Mouse (Mus musculus) spleen, adult 18-20 months (tissue): ENCODE data around the gene Ugt2a1.
"Not testable (repeated sequence)": the region's sequence is repeated elsewhere in the genome, so short reads cannot be mapped to it uniquely, and the experiment has no call there.

Experiments used
- DNase-seq, 2 experiments: peaks; one replicate each; pipeline ENCODE4 v3.0.0; 2022; ENCODE audit warnings: mixed read lengths in 2 of 2

Ugt2a1 gene

DNA sequence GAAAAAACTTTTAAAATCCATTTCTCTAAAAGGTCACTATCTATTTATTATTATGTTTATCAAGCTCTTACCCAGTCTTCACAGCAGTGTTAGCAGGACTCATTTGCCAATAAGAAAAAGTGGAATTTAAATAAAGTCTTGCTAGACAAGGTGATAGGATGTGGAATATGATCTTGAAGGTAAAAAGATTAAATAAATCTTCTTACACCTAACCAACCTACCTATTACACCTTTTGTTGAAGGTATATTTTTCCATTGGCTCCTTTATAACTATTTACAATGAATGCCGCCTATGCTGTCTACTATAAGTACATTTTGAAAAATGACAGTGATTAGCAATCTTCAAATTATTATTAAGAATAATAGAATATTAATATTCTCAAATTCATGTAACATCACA, at the start of gene Ugt2a1:
Gene Ugt2a1 (minus strand): TSS at position 101 of the 400 bp plus-strand sequence.
- DNase-seq = no peak

DNA sequence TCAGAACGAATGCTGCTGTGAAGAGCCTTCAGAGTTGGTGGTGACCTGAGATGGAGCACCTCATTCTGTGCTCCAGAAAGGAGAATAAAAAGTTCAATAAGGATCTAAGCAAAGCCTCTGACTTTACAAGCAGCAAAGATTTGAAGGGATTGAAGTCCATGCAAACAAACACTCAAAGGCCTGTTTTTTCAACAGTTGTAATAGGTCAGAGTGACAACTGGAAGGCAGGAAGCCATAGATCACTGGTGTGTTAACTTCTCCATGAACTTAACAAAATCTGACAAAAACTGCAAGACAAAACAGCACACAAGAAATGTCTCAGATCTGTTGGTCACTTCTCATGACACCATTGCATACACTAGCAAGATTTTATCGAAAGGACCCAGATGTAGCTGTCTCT, 47.4 kb upstream of the Ugt2a1 start, which contains the start of gene Sult1b1:
Gene Sult1b1 (minus strand): TSS at position 85 of the 400 bp plus-strand sequence.
- DNase-seq = no peak

DNA sequence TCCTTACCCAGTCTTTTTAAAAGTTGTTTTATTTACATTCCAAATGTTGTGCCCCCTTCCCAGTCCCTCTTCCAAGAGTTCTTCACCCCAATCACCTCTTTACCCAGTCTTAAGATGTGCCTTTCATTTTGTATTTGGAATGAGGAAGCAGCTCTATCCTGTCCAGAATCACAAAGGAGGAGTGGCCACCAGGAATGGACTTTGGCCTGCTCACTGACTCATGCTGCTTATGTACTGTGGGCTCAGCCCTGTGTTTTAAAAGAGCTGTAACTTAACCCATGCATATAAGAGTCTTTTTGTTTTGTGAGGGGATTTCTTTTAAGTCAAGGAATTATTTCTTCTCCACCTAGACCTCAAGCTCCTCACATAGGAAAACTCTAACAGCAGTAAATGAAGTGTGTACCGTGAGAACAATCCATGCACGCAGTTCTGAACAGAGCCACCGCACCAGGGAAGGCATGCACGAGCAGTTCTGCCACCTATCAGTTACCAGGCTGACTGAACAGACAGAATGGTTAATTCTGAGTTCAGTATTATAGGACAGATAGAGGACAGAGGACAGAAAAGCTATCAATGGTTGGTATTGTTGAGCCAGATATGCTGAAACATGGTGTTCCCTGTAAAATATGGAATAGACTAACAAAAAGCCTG, 45.4 kb upstream of the Ugt2a1 start:
- no peak for DNase-seq

DNA sequence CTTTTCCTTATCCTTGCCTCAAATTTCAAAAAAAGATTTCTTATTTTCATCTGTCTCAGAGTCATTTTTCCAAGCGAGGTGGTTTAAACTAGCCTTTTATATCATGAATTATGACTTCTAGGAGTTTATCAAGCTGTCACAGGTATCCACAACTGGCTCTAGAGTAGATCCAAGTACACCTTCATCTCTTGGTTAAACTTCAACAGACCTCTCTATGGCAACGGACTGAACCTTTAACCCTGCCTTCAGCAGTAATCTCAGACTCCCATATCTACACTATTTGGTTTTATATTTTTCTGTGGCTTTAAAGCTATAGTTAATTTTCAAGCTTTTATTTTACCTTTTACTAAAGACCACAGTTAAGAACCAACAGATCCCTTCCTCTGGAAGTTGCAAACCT, 41.6 kb upstream of the Ugt2a1 start:
- DNase-seq = no peak

DNA sequence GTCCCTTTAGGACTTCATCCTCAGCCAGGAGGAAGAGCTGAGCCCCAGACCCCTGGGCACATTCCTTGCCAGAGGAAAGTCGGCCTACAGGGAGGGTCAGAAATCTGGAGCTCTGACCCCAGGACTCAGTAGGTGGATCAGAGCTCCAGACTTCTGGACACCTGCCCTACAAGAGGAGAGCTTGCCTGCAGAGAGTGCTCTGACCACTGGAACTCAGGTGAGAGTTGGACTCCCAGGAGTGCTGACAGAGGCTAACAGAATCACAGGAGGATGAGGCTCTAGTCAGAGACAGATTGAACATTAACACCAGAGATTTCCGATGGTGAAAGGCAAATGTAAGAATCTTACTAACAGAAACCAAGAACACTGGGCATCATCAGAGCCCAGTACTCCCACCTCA, 32.9 kb upstream of the Ugt2a1 start:
- DNase-seq = not testable (repeated sequence)

DNA sequence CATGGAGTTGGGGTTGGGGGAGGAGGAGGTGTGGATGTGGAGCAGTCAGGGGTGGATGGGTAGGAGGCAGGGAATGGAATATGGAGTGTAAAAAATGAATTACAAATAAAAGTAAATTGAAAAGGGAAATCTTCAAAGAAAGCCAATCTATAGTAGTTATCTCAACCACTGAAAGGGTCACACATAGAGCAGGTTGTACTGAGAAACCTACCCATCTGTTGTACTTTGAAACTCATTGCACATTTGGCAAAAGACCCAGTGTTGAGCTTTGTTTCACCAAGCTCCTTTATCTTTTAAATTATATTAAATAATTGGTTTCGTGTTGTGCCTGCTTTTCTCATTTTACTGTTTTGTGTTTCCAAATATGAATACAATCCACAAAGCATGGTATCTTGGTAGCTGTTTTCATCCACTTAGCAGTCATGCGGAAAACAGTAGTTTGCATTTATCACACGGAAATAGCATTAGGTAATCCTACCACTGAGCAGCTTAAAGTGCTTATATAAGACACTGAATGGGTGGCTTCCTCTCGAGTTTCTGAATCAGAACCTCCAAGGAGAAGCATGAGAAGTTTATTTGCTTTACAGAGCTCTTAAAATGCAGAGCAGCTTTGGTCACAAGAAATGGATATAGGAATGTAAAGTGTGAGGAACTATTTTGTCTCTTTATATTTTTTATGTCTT, 15.2 kb upstream of the Ugt2a1 start:
- DNase-seq = no peak

DNA sequence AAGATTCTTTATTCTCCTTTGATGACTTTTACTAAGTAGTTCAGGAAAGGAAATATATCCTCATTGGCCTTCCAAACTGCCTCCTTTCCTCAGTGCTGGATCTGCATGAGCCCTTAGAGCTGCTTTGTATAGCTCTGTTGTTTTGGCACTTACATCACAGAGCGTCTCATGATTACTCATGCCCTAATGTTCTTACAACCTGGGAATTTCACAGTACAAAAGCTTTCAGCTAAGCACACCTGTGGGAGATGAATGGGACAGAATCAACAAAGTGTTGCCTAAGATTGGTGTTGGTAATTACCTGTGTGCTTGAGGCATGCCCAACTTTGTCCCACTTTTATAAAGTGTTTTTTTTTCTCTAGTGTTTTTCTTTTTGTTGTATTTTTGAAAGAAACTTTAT, 12.0 kb upstream of the Ugt2a1 start:
- DNase-seq = no peak

DNA sequence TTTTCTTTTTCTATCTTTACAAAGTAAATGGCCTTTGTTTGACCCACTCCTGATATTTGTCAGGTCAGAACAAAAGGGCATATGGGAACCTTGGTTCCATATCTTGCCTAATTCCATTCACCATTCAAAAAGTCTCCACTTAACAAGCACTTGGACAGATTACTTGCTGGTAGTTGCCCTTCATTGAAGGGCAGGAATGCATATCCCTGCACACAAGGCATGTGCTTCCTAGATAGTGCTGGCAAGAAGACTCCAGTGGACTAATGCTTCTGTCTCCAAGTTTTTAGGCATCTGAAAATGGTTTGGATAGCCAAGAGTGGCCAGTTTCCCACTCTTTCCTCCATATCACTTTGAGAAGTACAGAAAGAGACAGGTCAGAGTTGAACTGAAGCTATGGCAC, 8.7 kb upstream of the Ugt2a1 start:
- DNase-seq = no peak

DNA sequence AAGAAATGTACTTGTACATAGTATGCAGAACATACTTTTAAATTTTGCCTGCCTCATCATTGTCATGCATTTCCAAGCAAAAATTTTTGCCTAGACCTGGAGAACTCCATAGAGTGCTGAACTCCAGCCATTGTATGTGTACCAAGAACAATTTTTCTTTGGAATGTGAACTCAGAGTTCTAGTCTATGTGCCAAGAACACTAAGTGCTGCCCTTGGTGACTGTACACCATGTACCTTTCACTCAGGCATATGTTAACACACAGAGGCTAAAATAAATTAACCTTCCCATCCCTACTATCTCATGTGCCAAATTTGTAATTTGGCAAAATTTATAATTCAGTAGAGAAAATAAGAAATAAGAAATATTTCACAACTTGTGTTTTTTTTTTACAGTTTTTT, 8.3 kb upstream of the Ugt2a1 start:
- DNase-seq = no peak

DNA sequence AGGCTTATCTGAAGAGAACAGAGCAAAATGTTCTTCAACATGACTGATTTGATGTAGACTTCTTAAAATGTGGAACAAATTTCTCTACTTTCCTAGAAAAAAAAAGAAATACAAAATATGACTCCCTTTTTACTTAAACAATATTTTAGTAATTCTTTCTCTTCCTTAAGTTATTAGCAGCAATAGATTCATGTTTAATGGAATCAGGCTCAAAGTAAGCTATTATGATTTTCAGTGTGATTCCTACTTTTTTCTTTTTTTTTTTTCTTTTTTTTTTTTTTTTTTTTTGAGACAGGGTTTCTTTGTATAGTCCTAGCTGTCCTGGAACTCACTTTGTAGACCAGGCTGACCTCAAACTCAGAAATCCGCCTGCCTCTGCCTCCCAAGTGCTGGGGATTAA, 4.0 kb downstream of the Ugt2a1 start, which contains the start of gene Gm43638:
Gene Gm43638 (minus strand): TSS at position 101 of the 400 bp plus-strand sequence.
- DNase-seq = not testable (repeated sequence)

DNA sequence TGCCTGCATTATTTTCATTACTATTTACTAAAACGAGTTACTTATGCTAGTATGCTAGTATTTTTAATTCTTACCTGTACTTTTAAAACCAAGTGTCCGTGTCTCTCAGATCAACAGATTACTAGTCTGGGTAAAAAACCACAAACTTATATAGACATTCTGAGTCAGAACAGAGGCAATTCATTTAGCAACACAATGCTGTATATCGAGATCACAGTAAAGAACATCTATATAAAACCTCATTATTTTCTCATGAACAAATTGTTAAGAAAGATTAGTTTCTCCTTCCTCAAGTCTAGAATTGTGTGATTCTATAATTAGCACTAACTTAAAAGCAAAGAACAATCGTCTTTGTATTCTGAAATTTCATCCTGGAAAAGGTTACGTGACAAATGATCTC, 8.5 kb downstream of the Ugt2a1 start, which contains the start of gene Ugt2a2:
Gene Ugt2a2 (minus strand): TSS at position 101 of the 400 bp plus-strand sequence.
- DNase-seq = no peak

DNA sequence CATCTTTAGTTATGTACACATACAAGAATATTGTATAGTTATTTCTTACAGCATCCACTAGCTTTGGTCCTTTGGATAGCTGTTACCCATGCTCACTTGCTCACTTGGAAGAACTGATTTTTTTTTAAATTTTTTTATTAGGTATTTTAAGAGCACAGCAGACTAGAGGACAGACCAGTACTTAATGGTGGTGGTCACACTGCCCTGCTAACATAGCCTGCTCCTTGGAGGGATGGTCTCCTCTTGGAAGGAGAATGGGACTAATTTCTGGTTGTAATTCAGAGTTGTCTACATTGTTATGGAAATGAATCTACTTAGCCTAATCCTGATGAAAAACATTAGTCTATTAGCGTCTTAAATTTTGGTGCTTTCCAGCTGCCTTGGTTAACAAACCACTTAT, 31.9 kb downstream of the Ugt2a1 start:
- no peak for DNase-seq

DNA sequence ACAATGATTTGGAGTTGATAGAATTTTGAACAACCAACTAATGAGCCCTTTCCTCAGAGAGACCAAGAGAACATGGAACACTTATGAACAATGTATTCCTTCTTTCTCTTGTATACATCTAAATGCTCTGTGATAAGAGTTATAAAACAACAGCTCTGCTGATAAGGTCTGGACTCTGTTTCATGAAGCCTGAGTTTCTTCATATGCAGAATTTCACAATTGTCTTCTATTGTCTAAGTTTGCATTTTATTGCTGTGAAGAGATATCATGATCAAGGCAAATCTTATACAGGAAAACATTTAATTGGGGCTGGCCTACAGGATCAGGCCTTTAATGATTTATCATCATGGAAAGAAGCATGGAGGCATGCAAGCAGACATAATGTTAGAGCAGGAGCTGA, 33.0 kb downstream of the Ugt2a1 start:
- no peak for DNase-seq

DNA sequence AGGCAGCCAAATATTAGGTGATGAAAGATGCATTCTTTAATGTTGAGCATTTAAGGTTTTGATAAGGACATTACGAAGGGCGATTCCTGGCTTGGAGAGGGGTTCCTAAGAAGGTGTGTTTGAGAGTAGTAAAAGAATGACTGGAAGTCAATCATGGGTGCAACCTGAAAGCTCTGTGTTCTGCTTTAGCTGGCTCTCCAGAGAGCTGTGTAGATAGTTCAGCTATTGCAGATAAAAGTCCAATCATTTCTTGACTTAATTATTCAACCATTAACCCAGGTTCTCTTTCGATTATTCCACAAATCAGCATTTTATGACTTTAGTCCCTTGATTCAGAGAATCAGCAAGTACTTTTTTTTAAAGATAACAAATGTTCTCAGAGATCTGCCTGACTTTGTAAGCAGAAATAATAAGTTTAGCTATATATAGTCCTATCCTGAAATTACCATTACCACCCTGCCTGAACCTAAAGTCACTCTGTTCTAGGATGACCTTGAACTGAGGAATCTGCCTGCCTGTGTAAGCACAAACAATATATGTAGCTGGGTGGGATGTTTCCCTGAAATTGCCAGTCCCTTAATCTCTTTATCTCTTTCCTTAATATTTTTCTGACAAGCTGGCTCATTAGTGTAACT, 34.3 kb downstream of the Ugt2a1 start:
- DNase-seq = no peak

DNA sequence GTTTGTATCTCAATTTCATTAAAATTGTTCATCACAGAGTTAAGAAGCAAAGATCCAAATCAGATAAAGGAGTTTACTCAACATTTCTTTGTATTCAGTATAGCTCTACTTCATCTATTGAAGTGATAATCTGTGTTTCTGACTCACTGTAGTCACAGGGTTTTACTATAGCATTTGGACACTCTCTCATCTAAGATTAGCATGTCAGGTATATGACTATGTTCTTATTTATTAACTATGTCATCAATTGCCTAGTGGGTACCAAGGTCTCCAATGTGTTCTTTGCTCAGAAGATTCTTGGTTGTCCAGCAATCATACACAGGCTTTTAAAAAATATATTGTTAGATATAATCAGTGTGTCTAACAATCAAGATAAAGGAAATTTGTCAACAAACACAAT, 35.2 kb downstream of the Ugt2a1 start:
- no peak for DNase-seq

DNA sequence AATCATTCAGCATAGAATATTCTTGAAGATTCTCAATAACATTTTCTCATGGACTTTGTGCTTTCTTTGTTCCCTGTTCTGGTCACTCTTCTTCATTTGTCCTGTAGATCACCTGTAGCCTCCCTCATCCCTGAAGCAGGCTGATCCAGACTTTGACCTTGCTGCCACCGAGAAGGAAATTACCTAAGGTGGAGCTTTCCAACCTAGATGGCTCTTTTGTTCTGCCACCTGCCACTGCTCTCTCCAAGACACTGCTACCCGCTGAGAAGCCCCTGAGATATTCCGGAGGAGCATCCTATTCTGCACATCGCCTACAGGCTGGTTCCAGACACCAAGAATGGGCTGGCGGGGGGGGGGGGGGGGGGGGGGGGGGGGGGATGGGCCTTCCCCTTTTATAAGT, 38.2 kb downstream of the Ugt2a1 start:
- DNase-seq = not testable (repeated sequence)

DNA sequence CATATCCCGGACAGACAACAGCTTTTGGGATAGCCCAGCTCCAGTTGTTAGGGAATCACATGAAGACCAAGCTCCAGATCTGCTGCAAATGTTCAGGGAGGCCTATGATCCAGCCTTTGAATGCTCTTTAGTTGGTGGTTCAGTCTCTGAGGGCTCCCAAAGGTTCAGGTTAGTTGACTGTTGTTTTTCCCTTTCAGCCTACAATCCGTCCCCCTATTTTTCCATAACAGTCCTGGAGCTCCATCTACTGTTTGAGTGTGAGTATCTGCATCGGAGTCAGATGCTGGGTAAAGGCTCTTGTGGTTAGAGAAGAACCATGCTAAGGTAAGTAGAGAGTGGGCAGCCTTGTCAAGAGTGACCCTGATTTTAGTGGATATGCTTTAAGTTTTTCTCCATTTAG, 54.4 kb downstream of the Ugt2a1 start:
- no peak for DNase-seq

DNA sequence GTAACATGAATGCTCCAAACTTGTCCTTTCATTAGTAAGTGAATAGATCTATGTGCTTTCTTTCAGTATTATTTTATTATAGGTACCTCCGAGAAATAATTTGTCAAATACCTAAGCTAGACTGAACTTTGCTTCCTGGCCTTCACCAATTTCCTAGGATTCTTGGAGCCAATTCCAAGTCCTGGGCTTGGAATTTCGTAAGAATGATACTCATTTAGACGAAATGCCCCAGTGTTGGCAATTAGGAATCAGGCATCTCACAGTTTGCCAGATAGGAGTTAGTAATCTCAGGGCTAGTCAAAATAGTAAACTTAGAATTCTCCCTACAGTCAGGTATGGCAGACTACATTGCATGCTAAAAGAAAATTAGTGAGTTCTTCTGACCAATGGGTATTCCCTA, 65.0 kb downstream of the Ugt2a1 start:
- DNase-seq = no peak

DNA sequence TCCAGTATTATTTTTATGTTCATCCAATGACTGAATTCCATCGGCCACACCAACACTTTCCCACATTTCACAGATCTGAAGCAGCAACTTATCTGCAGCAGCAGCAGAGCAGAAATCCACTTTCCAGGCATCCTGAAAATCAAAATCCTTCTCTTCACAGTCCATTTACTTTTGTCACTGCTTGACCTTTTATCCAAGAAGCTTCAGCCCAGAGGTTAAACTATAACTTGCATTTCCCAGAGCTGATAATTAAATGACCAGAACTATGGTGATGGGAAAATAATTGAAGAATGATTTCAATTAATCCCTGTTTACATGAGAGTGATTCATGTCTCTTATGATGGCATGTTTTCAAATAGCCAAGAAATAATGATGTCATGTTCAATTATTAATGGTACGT, 66.6 kb downstream of the Ugt2a1 start, which contains the start of gene Ugt2b38:
Gene Ugt2b38 (minus strand): TSS at position 163 of the 400 bp plus-strand sequence.
- not testable (repeated sequence) for DNase-seq
